ENCODE assay signal across 9 mouse cellular contexts in genomic region chr2:35623104-35623377, GRCm38 (mm10).
DNase-seq lines count a peak whose midpoint lies in the region; ATAC-seq and TF ChIP-seq lines count a peak whose summit lies in the region.
"Had no signal": no experiment of that assay in that cellular context is flagged by ENCODE, and none has a peak within 500 bp of the region (broad histone marks: within the 10 kb centered on the region; RNA-seq: fewer than 3 reads in every experiment).

No protein-coding gene starts in this region.

- DNase-seq in liver, adult 2 months (ENCODE audit: extremely low read depth, low read depth, low spot score): no peak
- DNase-seq in liver: no peak
- no peak for DNase-seq in forebrain, embryonic 14.5 days (ENCODE audit: low spot score)
- DNase-seq in adrenal gland, postnatal 36 days: no peak
- no peak for DNase-seq in adrenal gland, postnatal 10 days
- DNase-seq in embryo, embryonic 10 days (ENCODE audit: low spot score): no peak

- H3K9ac ChIP-seq in liver, adult 2 months (ENCODE audit: low read depth, low read length): no peak overlapping the region
- H3K9ac ChIP-seq in forebrain, embryonic 14.5 days (ENCODE audit: low read length): peak overlapping the region; percentile 84; the same call in 1 of the 2 replicates
- peak overlapping the region; percentile 96 for H3K9ac ChIP-seq in limb, embryonic 13.5 days
- no peak overlapping the region for H3K9ac ChIP-seq in neural tube, embryonic 14.5 days (replicated peaks; ENCODE audit: low read depth, low read length)

- ATAC-seq in forebrain, embryonic 14.5 days: no peak
- no peak for ATAC-seq in limb, embryonic 13.5 days (ENCODE audit: low FRiP score, low read depth)
- no peak for ATAC-seq in neural tube, embryonic 14.5 days (ENCODE audit: low read depth)
- ATAC-seq: Patski had no signal

- no peaks in the 10 kb centered on the region for H3K27me3 ChIP-seq in liver, adult 2 months (ENCODE audit: control insufficient read depth, insufficient read depth, low read length)
- H3K27me3 ChIP-seq in forebrain, embryonic 14.5 days (replicated peaks; ENCODE audit: control insufficient read depth, insufficient read depth, low read length): no peaks in the 10 kb centered on the region
- no peaks in the 10 kb centered on the region for H3K27me3 ChIP-seq in limb, embryonic 13.5 days
- H3K27me3 ChIP-seq in neural tube, embryonic 14.5 days (ENCODE audit: control insufficient read depth, insufficient read depth, low read length): no peaks in the 10 kb centered on the region
- H3K27me3 ChIP-seq: Patski had no signal

- TF ChIP-seq POLR2A in liver, adult 2 months (IDR thresholded peaks at IDR 0.05; ENCODE audit: extremely low read depth, insufficient read depth, low read length): no peak

- peak overlapping the region; percentile 56; the same call in 1 of the 2 replicates for H3K4me3 ChIP-seq in liver, adult 2 months (ENCODE audit: insufficient read depth, low read depth, low read length)
- no peak overlapping the region for H3K4me3 ChIP-seq in forebrain, embryonic 14.5 days (ENCODE audit: low read depth, low read length)
- H3K4me3 ChIP-seq in limb, embryonic 13.5 days: peak overlapping the region; percentile 90
- H3K4me3 ChIP-seq in neural tube, embryonic 14.5 days (ENCODE audit: low read depth, low read length): no peak overlapping the region

- no peaks in the 10 kb centered on the region for H3K4me1 ChIP-seq in liver, adult 2 months (ENCODE audit: control insufficient read depth, insufficient read depth, low read length)
- H3K4me1 ChIP-seq in forebrain, embryonic 14.5 days (ENCODE audit: control insufficient read depth, insufficient read depth, low read length): peaks cover 42% of the 10 kb centered on the region
- peaks cover 93% of the 10 kb centered on the region for H3K4me1 ChIP-seq in limb, embryonic 13.5 days
- no peaks in the 10 kb centered on the region; the same call in 1 of the 2 replicates for H3K4me1 ChIP-seq in neural tube, embryonic 14.5 days (ENCODE audit: control insufficient read depth, insufficient read depth, low read length)

- peak overlapping the region; percentile 89 for H3K4me2 ChIP-seq in forebrain, embryonic 14.5 days (ENCODE audit: low read length)
- H3K4me2 ChIP-seq in limb, embryonic 13.5 days (replicated peaks): peak overlapping the region; percentile 80
- H3K4me2 ChIP-seq in neural tube, embryonic 14.5 days (ENCODE audit: low read depth, low read length): peak overlapping the region; percentile 82

- H3K36me3 ChIP-seq in liver, adult 2 months (ENCODE audit: control insufficient read depth, insufficient read depth, low read length): no peaks in the 10 kb centered on the region
- H3K36me3 ChIP-seq in forebrain, embryonic 14.5 days (ENCODE audit: control insufficient read depth, insufficient read depth, low read length): no peaks in the 10 kb centered on the region
- peaks cover 16% of the 10 kb centered on the region; the same call in 1 of the 2 replicates for H3K36me3 ChIP-seq in limb, embryonic 13.5 days
- H3K36me3 ChIP-seq in neural tube, embryonic 14.5 days (ENCODE audit: control insufficient read depth, insufficient read depth, low read length): no peaks in the 10 kb centered on the region

- no peaks in the 10 kb centered on the region for H3K9me3 ChIP-seq in forebrain, embryonic 14.5 days (replicated peaks; ENCODE audit: control insufficient read depth, low read length)
- H3K9me3 ChIP-seq in limb, embryonic 13.5 days: no peaks in the 10 kb centered on the region
- no peaks in the 10 kb centered on the region for H3K9me3 ChIP-seq in neural tube, embryonic 14.5 days (ENCODE audit: control insufficient read depth, low read length)

- no peak for TF ChIP-seq CTCF in liver, adult 2 months (IDR thresholded peaks at IDR 0.05; ENCODE audit: low read depth, low read length)

- H3K27ac ChIP-seq in liver, adult 2 months (replicated peaks; ENCODE audit: insufficient read depth, low read depth, low read length): peak overlapping the region; percentile 13; the same call in 1 of the 2 replicates
- no peak overlapping the region for H3K27ac ChIP-seq in forebrain, embryonic 14.5 days (ENCODE audit: low read depth, low read length)
- peak overlapping the region; percentile 89; the same call in 1 of the 2 replicates for H3K27ac ChIP-seq in limb, embryonic 13.5 days
- H3K27ac ChIP-seq in neural tube, embryonic 14.5 days (ENCODE audit: low read depth, low read length): no peak overlapping the region

- 71% methylated on average over 4 of the region's 4 CpGs for WGBS in liver, adult 2 months
- 35% methylated on average over 4 of the region's 4 CpGs for WGBS in forebrain, embryonic 14.5 days
- WGBS in limb, embryonic 13.5 days: 17% methylated on average over 4 of the region's 4 CpGs
- 40% methylated on average over 4 of the region's 4 CpGs for WGBS in neural tube, embryonic 14.5 days

- H3K79me2 ChIP-seq in liver, adult 2 months (ENCODE audit: control insufficient read depth, insufficient read depth, low read length): peaks cover 6% of the 10 kb centered on the region

Comparison
In these comparisons a context has a peak if more than half of its experiments do, and no peak if none do; other contexts are left out.
1. H3K27ac ChIP-seq: peak in liver, adult 2 months (single experiment) and limb, embryonic 13.5 days (single experiment); none in forebrain, embryonic 14.5 days (single experiment) and neural tube, embryonic 14.5 days (single experiment).
2. H3K4me3 ChIP-seq: peak in liver, adult 2 months (single experiment) and limb, embryonic 13.5 days (single experiment); none in forebrain, embryonic 14.5 days (single experiment) and neural tube, embryonic 14.5 days (single experiment).
3. H3K9ac ChIP-seq: peak in forebrain, embryonic 14.5 days (single experiment) and limb, embryonic 13.5 days (single experiment); none in liver, adult 2 months (single experiment) and neural tube, embryonic 14.5 days (single experiment).
4. Peak in every context shown above with its lines, with median percentiles within 50 percentile points of each other: H3K4me2 ChIP-seq.